Mouse (Mus musculus): ENCODE measurements around the gene Bglap2. TPM values are rescaled to one million over a fixed set of nuclear protein-coding genes. Genes with fewer than 3 reads are reported as not detected.

Gene Bglap2
- polyA plus RNA-seq, 1 experiment: 1.2 TPM

DNA sequence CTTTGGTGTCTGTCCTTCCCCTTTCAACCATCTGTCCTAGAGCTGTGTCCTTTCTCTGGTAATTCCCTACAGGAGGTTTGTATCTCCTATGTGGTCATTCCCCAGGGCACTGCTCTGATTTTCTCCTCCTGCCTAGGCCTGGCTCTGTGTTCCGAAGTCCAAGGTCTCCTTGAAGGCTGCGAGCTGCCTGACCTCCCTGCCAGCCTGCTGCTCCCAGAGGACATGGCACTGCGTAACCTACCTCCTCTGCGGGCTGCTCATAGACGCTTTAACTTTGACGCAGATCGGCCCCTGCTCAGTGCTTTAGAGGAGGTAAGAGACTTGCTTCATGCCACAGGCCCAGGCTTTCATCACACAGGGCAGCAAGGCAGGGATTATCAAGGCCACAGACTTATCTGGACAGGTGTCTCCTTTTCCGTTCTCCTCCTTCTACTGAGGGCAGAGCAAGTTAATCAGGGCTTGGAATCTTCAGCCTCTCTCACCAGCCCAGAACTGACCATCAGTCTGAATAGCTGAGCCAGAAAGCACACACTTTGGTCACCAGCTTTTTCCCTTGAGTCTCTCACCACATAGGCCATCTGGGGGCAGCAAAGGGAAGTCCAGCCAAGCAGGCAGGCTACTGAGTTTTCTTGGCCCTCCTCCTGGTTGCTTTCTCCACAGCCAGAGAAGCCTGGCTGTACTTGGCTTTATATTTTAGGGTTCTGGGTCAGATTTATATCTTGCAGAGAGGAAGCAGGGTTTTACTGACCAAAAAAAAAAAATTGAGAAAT, 23.9 kb downstream of the Bglap2 start:
- no peak for TF ChIP-seq POLR2A (IDR thresholded peaks at IDR 0.05; ENCODE audit: borderline replicate concordance, extremely low read depth, insufficient read depth, insufficient read length, poor library complexity, severe bottlenecking)
- no peak for TF ChIP-seq CTCF (IDR thresholded peaks at IDR 0.05; ENCODE audit: borderline replicate concordance, extremely low read depth, insufficient read depth, insufficient read length)
- DNase-seq (ENCODE audit: low read depth): no peak

DNA sequence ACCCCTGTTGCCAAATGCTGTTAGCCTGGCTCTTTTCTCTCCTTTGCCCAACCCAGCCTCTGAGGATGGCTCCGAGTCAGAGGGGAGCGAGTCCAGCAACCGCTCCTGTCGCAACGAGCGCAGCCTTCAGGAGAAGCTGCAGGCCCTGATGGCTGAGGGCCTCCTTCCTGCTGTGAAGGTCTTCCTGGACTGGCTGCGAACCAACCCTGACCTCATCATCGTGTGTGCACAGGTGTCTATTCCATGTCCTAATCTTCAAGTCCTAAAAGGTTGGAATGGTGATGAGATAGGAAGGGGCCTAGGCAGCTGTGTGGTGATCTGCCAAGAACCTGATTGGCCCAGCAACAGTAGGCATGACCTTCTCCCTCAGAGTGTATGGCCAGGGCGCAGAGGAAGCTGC, 25.6 kb downstream of the Bglap2 start:
- TF ChIP-seq POLR2A (IDR thresholded peaks at IDR 0.05; ENCODE audit: borderline replicate concordance, extremely low read depth, insufficient read depth, insufficient read length, poor library complexity, severe bottlenecking): no peak
- no peak for DNase-seq (ENCODE audit: low read depth)

DNA sequence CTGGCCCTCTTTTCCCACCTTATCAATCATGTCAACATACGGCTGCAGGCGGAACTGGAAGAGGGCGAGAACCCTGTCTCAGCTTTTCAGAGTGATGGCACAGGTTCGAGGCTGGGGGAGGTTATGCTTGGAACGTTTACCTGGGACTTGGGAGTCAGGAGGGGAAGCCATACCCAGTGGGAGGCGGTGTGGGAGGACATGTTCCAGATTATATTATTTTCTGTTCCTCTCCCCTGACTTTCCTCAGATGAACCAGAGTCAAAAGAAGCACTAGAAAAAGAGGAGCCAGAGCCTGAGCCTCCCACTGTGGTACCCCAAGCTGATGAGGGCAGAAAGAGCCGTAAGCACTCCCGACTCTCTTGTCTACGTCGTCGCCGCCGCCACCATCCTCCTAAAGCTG, 27.8 kb downstream of the Bglap2 start:
- DNase-seq (ENCODE audit: low read depth): no peak
- no peak for TF ChIP-seq POLR2A (IDR thresholded peaks at IDR 0.05; ENCODE audit: borderline replicate concordance, extremely low read depth, insufficient read depth, insufficient read length, poor library complexity, severe bottlenecking)
- no peak for TF ChIP-seq CTCF (IDR thresholded peaks at IDR 0.05; ENCODE audit: borderline replicate concordance, extremely low read depth, insufficient read depth, insufficient read length)

DNA sequence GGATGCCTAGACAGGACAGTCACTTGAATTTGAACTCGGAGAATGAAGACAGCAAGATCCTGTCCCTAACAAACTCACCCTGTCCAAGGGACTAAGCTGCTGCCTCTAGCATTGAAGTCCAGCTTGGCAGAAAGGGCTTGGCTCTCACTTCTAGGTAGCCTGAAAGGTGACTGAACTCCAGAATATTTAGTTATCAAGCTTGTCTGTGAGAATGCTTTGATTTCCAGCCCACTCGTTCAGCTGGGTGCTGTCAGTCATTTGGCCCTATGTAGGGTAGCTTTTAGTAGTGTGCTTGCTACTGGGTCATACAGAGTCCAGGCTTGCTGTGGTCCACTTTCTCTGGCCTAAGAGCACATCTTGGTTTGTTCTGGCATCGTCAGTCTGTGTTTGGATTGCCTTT, 39.5 kb downstream of the Bglap2 start:
- no peak for TF ChIP-seq POLR2A (IDR thresholded peaks at IDR 0.05; ENCODE audit: borderline replicate concordance, extremely low read depth, insufficient read depth, insufficient read length, poor library complexity, severe bottlenecking)
- DNase-seq (ENCODE audit: low read depth): no peak

DNA sequence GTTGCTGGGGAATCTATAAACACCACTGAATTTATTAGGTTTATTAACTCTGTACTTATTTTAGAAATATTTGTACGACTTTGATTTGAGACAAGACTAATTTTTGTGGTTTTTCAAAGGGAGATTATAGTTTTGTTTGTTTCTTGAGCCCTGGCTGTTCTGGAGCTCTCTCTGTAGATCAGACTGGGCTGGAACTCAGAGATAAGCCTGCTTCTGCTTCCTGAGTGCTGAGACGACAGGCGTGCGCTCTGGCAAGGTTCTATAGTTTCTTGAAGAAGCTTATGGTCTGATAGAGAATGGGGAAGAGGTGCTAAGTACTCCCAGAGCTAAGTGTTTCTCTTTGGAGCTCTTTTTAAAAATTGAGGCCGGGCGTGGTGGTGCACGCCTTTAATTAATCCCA, 40.2 kb downstream of the Bglap2 start:
- no peak for TF ChIP-seq POLR2A (IDR thresholded peaks at IDR 0.05; ENCODE audit: borderline replicate concordance, extremely low read depth, insufficient read depth, insufficient read length, poor library complexity, severe bottlenecking)
- no peak for TF ChIP-seq CTCF (IDR thresholded peaks at IDR 0.05; ENCODE audit: borderline replicate concordance, extremely low read depth, insufficient read depth, insufficient read length)
- DNase-seq (ENCODE audit: low read depth): no peak

DNA sequence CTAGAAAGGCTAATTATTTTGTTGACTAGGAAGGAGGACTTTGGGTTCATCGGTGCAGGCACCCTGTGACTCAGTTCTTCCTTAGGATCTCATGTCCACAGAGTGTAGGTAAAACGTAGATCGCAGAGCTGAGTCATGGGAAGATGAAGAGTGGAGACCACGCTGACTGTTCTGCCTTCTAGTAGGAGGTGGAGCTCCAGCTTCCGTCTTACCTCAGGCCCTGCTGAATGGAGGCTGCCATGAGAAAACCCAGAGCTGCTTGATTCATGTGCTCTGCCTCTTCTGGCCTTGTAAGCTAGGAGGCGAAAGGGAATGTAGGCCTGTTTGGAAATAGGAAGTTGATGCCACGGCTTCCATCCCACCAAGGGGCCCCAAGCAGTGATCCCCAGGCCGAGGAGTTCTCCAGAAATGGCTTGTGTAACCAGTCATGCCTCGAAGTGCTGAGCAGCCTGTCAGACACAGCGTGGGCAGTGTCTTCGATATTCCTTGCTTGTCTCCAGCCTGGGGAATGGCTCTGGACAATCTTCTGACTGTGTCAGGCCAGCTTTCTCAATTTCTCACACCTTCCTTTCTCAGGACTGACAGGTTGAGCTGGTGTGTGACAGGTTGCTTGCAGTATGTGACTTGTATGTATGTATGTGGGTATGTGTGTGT, 41.0 kb downstream of the Bglap2 start:
- TF ChIP-seq POLR2A (IDR thresholded peaks at IDR 0.05; ENCODE audit: borderline replicate concordance, extremely low read depth, insufficient read depth, insufficient read length, poor library complexity, severe bottlenecking) (no peak), CTCF (IDR thresholded peaks at IDR 0.05; ENCODE audit: borderline replicate concordance, extremely low read depth, insufficient read depth, insufficient read length) (no peak)
- no peak for DNase-seq (ENCODE audit: low read depth)

DNA sequence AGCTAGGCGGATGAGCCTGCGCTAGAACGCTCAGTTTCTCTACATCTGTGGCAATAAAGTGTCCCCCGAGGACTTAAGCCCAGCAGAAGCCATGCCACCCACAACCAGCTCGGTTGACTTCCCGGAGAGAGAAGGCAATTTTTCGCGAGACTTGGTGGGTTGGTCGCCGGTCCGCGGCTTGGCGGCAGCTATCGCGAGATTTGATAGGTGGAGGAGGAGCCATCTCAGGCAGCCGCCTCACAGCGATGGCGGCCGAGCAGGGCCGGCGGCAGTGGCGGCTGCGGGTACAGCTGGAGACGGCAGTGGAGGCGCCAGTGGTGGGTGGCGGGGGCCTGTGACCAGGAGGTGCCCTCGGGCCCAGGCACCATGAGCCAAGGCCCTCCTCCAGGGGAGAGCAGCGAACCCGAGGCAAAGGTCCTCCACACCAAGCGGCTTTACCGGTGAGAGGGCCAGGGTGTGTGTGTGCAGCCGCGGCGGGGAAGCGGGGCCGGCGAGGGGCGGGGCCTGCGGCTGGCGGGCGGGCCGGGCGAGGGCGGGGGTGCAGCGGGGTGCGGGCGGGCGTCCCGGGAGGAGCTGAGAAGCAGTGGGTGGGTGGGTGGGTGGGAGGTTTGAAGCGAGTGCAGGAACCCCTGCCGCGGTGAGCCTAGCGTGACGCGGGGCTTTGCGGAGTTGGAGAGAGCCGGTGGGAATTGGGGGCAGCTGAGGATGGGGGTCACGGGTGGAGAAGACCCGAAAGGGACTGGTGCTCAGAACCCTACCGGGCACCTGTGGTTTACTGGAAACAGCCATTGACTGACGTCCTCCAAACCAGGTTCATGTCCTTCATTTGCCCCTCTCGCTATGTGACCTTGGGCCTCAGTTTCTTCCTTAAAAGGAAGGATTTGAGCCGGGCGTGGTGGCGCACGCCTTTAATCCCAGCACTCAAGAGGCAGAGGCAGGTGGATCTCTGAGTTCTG, 42.2 kb downstream of the Bglap2 start, which contains the start of the genes Tmem79 and Smg5:
Tmem79 (minus strand) TSS at position 91 of the 956 bp plus-strand sequence.
Smg5 (plus strand) TSS at position 203 of the 956 bp plus-strand sequence.
- peak; percentile 98 for DNase-seq (ENCODE audit: low read depth)
- TF ChIP-seq CTCF (IDR thresholded peaks at IDR 0.05; ENCODE audit: borderline replicate concordance, extremely low read depth, insufficient read depth, insufficient read length): no peak
- peak; percentile 97 for TF ChIP-seq POLR2A (IDR thresholded peaks at IDR 0.05; ENCODE audit: borderline replicate concordance, extremely low read depth, insufficient read depth, insufficient read length, poor library complexity, severe bottlenecking)

DNA sequence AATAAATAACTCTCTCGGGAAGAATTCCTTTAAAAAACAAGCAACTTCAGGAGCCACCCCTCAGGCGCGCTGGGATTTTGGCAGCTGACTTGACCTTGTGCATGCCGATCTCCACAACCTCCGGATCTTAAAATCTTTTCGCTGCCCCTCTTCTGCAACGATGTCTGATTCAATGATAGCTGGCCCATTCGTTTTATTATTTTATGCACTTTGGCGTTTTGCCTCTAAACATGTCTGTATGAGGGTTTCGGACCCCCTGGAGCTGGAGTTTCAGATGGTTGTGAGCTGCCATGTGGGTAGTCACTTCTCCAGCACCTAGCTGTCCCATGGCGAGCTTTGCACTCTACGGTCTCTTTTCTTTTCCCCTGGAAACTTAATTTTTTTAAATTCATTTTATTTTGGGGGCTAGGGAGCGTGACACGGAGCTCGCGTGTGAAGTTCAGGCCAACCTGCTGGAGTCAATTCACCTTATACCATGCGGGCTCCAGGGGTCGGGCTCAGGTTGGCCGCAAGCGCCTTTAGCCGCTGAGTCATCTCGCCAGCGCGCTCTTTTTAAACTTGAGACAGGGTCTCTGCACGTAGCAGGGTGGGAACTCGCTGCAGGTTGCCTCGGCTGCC, 43.0 kb downstream of the Bglap2 start:
- no peak for TF ChIP-seq POLR2A (IDR thresholded peaks at IDR 0.05; ENCODE audit: borderline replicate concordance, extremely low read depth, insufficient read depth, insufficient read length, poor library complexity, severe bottlenecking)
- no peak for TF ChIP-seq CTCF (IDR thresholded peaks at IDR 0.05; ENCODE audit: borderline replicate concordance, extremely low read depth, insufficient read depth, insufficient read length)
- DNase-seq (ENCODE audit: low read depth): no peak

DNA sequence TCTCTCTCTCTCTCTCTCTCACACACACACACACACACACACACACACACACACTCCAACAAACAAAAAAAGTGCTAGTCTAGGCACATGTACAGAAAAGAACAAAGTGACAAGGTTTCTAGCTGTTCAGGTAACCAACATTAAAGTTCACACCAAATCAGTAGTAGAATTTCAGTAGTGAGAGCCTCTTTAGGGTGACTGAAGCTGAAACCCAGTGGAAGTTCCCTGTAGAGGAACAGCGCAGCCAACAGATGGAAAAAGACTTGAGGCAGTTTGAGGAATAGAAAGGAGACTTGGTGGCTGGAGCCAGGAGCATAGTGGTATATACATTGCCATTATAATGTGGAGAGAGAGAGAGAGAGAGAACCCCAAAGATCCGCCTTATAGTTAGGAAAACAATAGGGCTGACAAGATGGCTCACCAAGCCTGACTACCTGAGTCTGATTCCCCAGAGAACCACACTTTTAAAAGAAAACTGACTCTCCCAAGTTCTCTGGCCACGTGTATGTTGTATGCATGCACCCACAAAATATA, 43.5 kb downstream of the Bglap2 start:
- TF ChIP-seq CTCF (IDR thresholded peaks at IDR 0.05; ENCODE audit: borderline replicate concordance, extremely low read depth, insufficient read depth, insufficient read length) (no peak), POLR2A (IDR thresholded peaks at IDR 0.05; ENCODE audit: borderline replicate concordance, extremely low read depth, insufficient read depth, insufficient read length, poor library complexity, severe bottlenecking) (no peak)
- DNase-seq (ENCODE audit: low read depth): no peak

DNA sequence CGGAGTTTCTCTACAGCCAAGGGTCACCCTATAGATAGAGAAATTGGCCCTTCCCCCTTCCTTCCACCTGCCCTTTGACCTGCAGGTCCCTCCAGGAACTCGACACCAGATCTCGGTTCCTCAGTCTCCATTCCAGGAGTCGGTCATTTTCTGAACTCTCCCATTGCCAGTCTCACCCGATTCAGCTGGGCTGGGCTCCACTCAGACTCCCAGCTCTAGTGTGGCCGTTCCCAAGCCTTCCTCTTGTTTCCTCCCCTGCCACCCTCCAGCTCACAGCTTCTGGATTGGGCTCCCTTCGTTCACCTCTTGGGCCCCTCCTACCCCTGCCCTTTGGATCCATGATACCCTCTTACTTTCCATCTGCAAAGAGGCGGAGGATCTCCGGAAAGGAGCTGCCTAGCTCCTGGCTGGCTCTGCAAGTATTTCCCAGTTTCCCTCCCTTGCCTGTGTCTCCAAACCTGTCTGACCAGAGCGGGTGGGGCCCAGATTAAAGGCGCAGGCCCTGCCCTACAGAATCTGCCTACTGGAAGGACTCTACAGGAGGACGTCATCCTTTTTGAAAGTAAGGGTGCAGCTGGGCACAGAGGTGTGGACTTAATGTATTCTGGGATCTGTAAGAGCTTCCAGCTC, 44.4 kb downstream of the Bglap2 start:
- no peak for DNase-seq (ENCODE audit: low read depth)

More for the DNA sequence above, 44.4 kb downstream of the Bglap2 start:
- TF ChIP-seq POLR2A (IDR thresholded peaks at IDR 0.05; ENCODE audit: borderline replicate concordance, extremely low read depth, insufficient read depth, insufficient read length, poor library complexity, severe bottlenecking) (no peak), CTCF (IDR thresholded peaks at IDR 0.05; ENCODE audit: borderline replicate concordance, extremely low read depth, insufficient read depth, insufficient read length) (no peak)
